Mouse (Mus musculus): ENCODE data around the gene Nfe2l1.

Nfe2l1 gene

GRCm38 (mm10) chr11:96847240-96847639 is 17.5 kb upstream of the Nfe2l1 start:
- no peak for DNase-seq (ENCODE audit: low read depth, low spot score)

GRCm38 (mm10) chr11:96843627-96844026 is 13.9 kb upstream of the Nfe2l1 start:
- no peak for DNase-seq (ENCODE audit: low read depth, low spot score)

GRCm38 (mm10) chr11:96840290-96840689 is 10.5 kb upstream of the Nfe2l1 start:
- DNase-seq (ENCODE audit: low read depth, low spot score): peak; percentile 50

- no peak for DNase-seq (ENCODE audit: low read depth, low spot score)
Observed at GRCm38 (mm10) chr11:96839877-96840276, 10.1 kb upstream of the Nfe2l1 start.

- DNase-seq (ENCODE audit: low read depth, low spot score): no peak
Observed at GRCm38 (mm10) chr11:96839428-96839827, 9.7 kb upstream of the Nfe2l1 start.

- no peak for DNase-seq (ENCODE audit: low read depth, low spot score)
Observed at GRCm38 (mm10) chr11:96838341-96838740, 8.6 kb upstream of the Nfe2l1 start.

GRCm38 (mm10) chr11:96837298-96837697 is 7.5 kb upstream of the Nfe2l1 start:
- DNase-seq (ENCODE audit: low read depth, low spot score): no peak

GRCm38 (mm10) chr11:96834127-96834526 is 4.4 kb upstream of the Nfe2l1 start:
- DNase-seq (ENCODE audit: low read depth, low spot score): no peak

- no peak for DNase-seq (ENCODE audit: low read depth, low spot score)
Observed at GRCm38 (mm10) chr11:96832973-96833372, 3.2 kb upstream of the Nfe2l1 start.

GRCm38 (mm10) chr11:96832541-96832940 is 2.8 kb upstream of the Nfe2l1 start:
- DNase-seq (ENCODE audit: low read depth, low spot score): no peak

- DNase-seq (ENCODE audit: low read depth, low spot score): no peak
Observed at GRCm38 (mm10) chr11:96831516-96831915, 1.7 kb upstream of the Nfe2l1 start.

GRCm38 (mm10) chr11:96830539-96831216 is 910 bp upstream of the Nfe2l1 start:
- no peak for DNase-seq (ENCODE audit: low read depth, low spot score)

- DNase-seq (ENCODE audit: low read depth, low spot score): peak; percentile 95
Observed at GRCm38 (mm10) chr11:96829403-96829812, 360 bp downstream of the Nfe2l1 start.

GRCm38 (mm10) chr11:96828881-96829280 is 887 bp downstream of the Nfe2l1 start:
- no peak for DNase-seq (ENCODE audit: low read depth, low spot score)

GRCm38 (mm10) chr11:96827917-96828316 is 1.9 kb downstream of the Nfe2l1 start:
- DNase-seq (ENCODE audit: low read depth, low spot score): no peak

- no peak for DNase-seq (ENCODE audit: low read depth, low spot score)
Observed at GRCm38 (mm10) chr11:96827062-96827581, 2.6 kb downstream of the Nfe2l1 start.

GRCm38 (mm10) chr11:96826481-96826880 is 3.3 kb downstream of the Nfe2l1 start:
- DNase-seq (ENCODE audit: low read depth, low spot score): no peak

- no peak for DNase-seq (ENCODE audit: low read depth, low spot score)
Observed at GRCm38 (mm10) chr11:96824783-96825495, 4.8 kb downstream of the Nfe2l1 start.

GRCm38 (mm10) chr11:96823880-96824782 is 5.6 kb downstream of the Nfe2l1 start:
- peak; percentile 99 for DNase-seq (ENCODE audit: low read depth, low spot score)

- no peak for DNase-seq (ENCODE audit: low read depth, low spot score)
Observed at GRCm38 (mm10) chr11:96823471-96823837, 6.3 kb downstream of the Nfe2l1 start.

- DNase-seq (ENCODE audit: low read depth, low spot score): peak; percentile 87
Observed at GRCm38 (mm10) chr11:96822675-96823470, 6.9 kb downstream of the Nfe2l1 start.
